Mouse (Mus musculus): ENCODE measurements around the gene Fzd9. TPM values are rescaled to one million over a fixed set of nuclear protein-coding genes. Genes with fewer than 3 reads are reported as not detected.

Fzd9 gene
- polyA plus RNA-seq, 1 experiment from 2014 or later, result 1.1 TPM

DNA sequence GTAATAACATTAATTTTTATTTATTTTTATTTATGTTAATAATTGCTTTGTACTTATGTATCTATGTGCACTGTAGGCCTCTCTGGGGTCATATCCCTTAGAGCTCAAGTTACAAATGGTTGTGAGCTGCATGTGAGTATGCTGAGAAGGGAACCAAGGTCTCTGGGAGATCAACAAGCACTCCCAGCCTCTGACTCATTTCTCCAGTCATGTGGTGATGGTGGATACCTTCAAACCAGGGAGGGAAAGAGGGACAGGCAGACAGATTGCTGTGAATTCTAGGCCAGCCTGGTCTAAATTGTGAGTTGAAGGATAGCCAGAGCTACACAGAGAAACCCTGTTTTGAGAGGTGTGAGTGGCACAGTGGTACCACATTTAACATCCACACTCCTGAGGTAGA, 30.1 kb downstream of the Fzd9 start:
- H3K4me1 ChIP-seq (ENCODE audit: control insufficient read depth, insufficient read depth, low read length), result no peaks in the 10 kb centered on the region
- no peaks in the 10 kb centered on the region for H3K27me3 ChIP-seq (ENCODE audit: control insufficient read depth, insufficient read depth, low read length)
- H3K27ac ChIP-seq (ENCODE audit: low read depth, low read length), result no peak overlapping the region
- H3K9ac ChIP-seq (ENCODE audit: low read depth, low read length), result no peak overlapping the region
- H3K4me2 ChIP-seq (replicated peaks; ENCODE audit: low read depth, low read length), result no peak overlapping the region
- no peak for ATAC-seq (ENCODE audit: low FRiP score, low TSS enrichment)
- no peak overlapping the region for H3K4me3 ChIP-seq (ENCODE audit: low read length)
- no peaks in the 10 kb centered on the region for H3K9me3 ChIP-seq (ENCODE audit: control insufficient read depth, low read length)
- peaks cover 95% of the 10 kb centered on the region for H3K36me3 ChIP-seq (ENCODE audit: control insufficient read depth, insufficient read depth, low read length)

- no peak overlapping the region for H3K4me2 ChIP-seq (replicated peaks; ENCODE audit: low read depth, low read length)
- no peaks in the 10 kb centered on the region for H3K4me1 ChIP-seq (ENCODE audit: control insufficient read depth, insufficient read depth, low read length)
- H3K27ac ChIP-seq (ENCODE audit: low read depth, low read length), result no peak overlapping the region
- no peaks in the 10 kb centered on the region for H3K9me3 ChIP-seq (ENCODE audit: control insufficient read depth, low read length)
- no peak for ATAC-seq (ENCODE audit: low FRiP score, low TSS enrichment)
- H3K36me3 ChIP-seq (ENCODE audit: control insufficient read depth, insufficient read depth, low read length), result peaks cover 99% of the 10 kb centered on the region
- 93% methylated on average over 6 of the region's 6 CpGs for WGBS
- H3K27me3 ChIP-seq (ENCODE audit: control insufficient read depth, insufficient read depth, low read length), result no peaks in the 10 kb centered on the region
- H3K4me3 ChIP-seq (ENCODE audit: low read length), result no peak overlapping the region
- no peak overlapping the region for H3K9ac ChIP-seq (ENCODE audit: low read depth, low read length)
Measured at GRCm38 (mm10) chr5:135216871-135217270, 34.2 kb downstream of the Fzd9 start.

GRCm38 (mm10) chr5:135208197-135208596, 42.8 kb downstream of the Fzd9 start:
- Histone ChIP-seq H3K36me3 (ENCODE audit: control insufficient read depth, insufficient read depth, low read length) (peaks cover 95% of the 10 kb centered on the region), H3K9me3 (ENCODE audit: control insufficient read depth, low read length) (no peaks in the 10 kb centered on the region)
- ATAC-seq (ENCODE audit: low FRiP score, low TSS enrichment), result no peak

DNA sequence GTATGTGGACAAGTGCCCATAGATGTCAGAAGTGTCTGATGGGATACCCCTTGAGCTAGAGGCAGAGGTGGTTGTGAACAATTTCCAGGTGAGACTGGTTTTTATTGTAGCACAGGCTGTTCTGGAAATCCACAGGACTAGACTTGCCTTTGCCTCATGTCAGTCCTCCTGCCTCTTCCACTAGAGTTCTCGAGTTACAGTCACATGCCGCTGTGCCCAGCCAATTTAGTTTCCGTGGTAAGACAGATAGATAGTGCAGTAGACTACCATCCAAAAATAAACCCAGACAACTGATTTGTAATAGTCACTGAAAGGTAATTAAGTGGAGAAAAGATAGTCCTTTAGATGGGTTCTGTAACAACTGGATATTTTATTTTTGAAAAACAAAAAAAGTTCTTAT, 48.3 kb downstream of the Fzd9 start:
- no peak overlapping the region for H3K4me3 ChIP-seq (ENCODE audit: low read length)
- no peak overlapping the region for H3K4me2 ChIP-seq (replicated peaks; ENCODE audit: low read depth, low read length)
- H3K36me3 ChIP-seq (ENCODE audit: control insufficient read depth, insufficient read depth, low read length), result peaks cover 84% of the 10 kb centered on the region
- H3K4me1 ChIP-seq (ENCODE audit: control insufficient read depth, insufficient read depth, low read length), result no peaks in the 10 kb centered on the region
- H3K27ac ChIP-seq (ENCODE audit: low read depth, low read length), result no peak overlapping the region
- ATAC-seq (ENCODE audit: low FRiP score, low TSS enrichment), result no peak
- no peaks in the 10 kb centered on the region for H3K27me3 ChIP-seq (ENCODE audit: control insufficient read depth, insufficient read depth, low read length)
- no peaks in the 10 kb centered on the region for H3K9me3 ChIP-seq (ENCODE audit: control insufficient read depth, low read length)
- WGBS, result 61% methylated on average over 3 of the region's 3 CpGs
- no peak overlapping the region for H3K9ac ChIP-seq (ENCODE audit: low read depth, low read length)

More at GRCm38 (mm10) chr5:135208197-135208596, 42.8 kb downstream of the Fzd9 start:
- no peak overlapping the region for H3K27ac ChIP-seq (ENCODE audit: low read depth, low read length)
- H3K9ac ChIP-seq (ENCODE audit: low read depth, low read length), result no peak overlapping the region
- no peaks in the 10 kb centered on the region for H3K27me3 ChIP-seq (ENCODE audit: control insufficient read depth, insufficient read depth, low read length)
- WGBS, result 95% methylated on average over 1 of the region's 1 CpGs
- H3K4me3 ChIP-seq (ENCODE audit: low read length), result no peak overlapping the region
- no peaks in the 10 kb centered on the region for H3K4me1 ChIP-seq (ENCODE audit: control insufficient read depth, insufficient read depth, low read length)
- no peak overlapping the region for H3K4me2 ChIP-seq (replicated peaks; ENCODE audit: low read depth, low read length)

Small RNAs within 50 kb of the gene (microRNA-seq; reads per million reads assigned to microRNA genes)
- gene Gm25315, result not detected

Other genes starting within 250 kb of the Fzd9 start
- gene Abhd11, start 242.1 kb downstream of the Fzd9 start, polyA plus RNA-seq (2014; fragmentation: Nextera tagmentation; extraction: Ambion mirVana), result 73.5 and 78.9 TPM in 2 replicates
- 11.5 and 13.5 TPM in 2 replicates for gene Stx1a, start 227.7 kb downstream of the Fzd9 start, polyA plus RNA-seq (2014; fragmentation: Nextera tagmentation; extraction: Ambion mirVana)
- gene Dnajc30, start 187.0 kb downstream of the Fzd9 start, polyA plus RNA-seq (2014; fragmentation: Nextera tagmentation; extraction: Ambion mirVana), result 33.4 and 34.4 TPM in 2 replicates
- 118 and 156 TPM in 2 replicates for gene Bud23, start 186.3 kb downstream of the Fzd9 start, polyA plus RNA-seq (2014; fragmentation: Nextera tagmentation; extraction: Ambion mirVana)
- 8.9 and 12.6 TPM in 2 replicates for gene Vps37d, start 173.0 kb downstream of the Fzd9 start, polyA plus RNA-seq (2014; fragmentation: Nextera tagmentation; extraction: Ambion mirVana)
- 3.9 and 6.4 TPM in 2 replicates for gene Mlxipl, start 161.3 kb downstream of the Fzd9 start, polyA plus RNA-seq (2014; fragmentation: Nextera tagmentation; extraction: Ambion mirVana)
- 11.9 and 24.5 TPM in 2 replicates for gene Tbl2, start 101.6 kb downstream of the Fzd9 start, polyA plus RNA-seq (2014; fragmentation: Nextera tagmentation; extraction: Ambion mirVana)
- 47.9 and 56.1 TPM in 2 replicates for gene Bcl7b, start 82.9 kb downstream of the Fzd9 start, polyA plus RNA-seq (2014; fragmentation: Nextera tagmentation; extraction: Ambion mirVana)
- gene Baz1b, start 64.0 kb downstream of the Fzd9 start, polyA plus RNA-seq (2014; fragmentation: Nextera tagmentation; extraction: Ambion mirVana), result 35.8 and 68.8 TPM in 2 replicates
- gene Fkbp6, start 98.8 kb upstream of the Fzd9 start, polyA plus RNA-seq (2014; fragmentation: Nextera tagmentation; extraction: Ambion mirVana), result not detected in 2 replicates
- gene Trim50, start 102.1 kb upstream of the Fzd9 start, polyA plus RNA-seq (2014; fragmentation: Nextera tagmentation; extraction: Ambion mirVana), result not detected in 2 replicates
- gene Nsun5, start 118.7 kb upstream of the Fzd9 start, polyA plus RNA-seq (2014; fragmentation: Nextera tagmentation; extraction: Ambion mirVana), result 27.1 and 29.2 TPM in 2 replicates
- gene Pom121, start 143.3 kb upstream of the Fzd9 start, polyA plus RNA-seq (2014; fragmentation: Nextera tagmentation; extraction: Ambion mirVana), result 15.5 and 20.7 TPM in 2 replicates

Measured in kidney, embryonic 14.5 days (tissue).